Mouse (Mus musculus): ENCODE data around the gene Phlda1.

DNA sequence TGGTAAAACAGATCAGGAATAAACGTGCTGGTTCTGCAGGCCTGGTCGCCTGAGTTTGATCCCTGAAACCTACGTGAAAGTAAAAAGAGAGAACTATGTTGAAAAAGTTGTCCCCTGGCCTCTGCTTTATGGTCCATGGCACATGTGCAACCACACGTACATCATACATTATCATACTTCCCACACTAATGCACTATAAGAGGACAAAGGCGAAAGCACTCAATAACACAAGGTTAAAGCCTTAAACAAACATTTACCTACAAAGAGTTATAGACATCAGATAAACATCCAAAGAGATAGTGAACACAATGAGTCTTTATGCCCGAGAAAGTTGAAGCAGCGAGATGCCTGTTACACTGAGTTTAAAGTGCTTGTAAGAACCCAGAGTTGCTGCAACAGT is 24.3 kb downstream of the Phlda1 start:
- no peak for TF ChIP-seq CTCF (IDR thresholded peaks at IDR 0.05; ENCODE audit: control insufficient read depth, insufficient read depth, insufficient replicate concordance, low read depth, low read length)
- no peak for TF ChIP-seq POLR2A (IDR thresholded peaks at IDR 0.05; ENCODE audit: control insufficient read depth, low read depth, low read length)
